ENCODE assay signal across 10 mouse cellular contexts in the genomic region with DNA sequence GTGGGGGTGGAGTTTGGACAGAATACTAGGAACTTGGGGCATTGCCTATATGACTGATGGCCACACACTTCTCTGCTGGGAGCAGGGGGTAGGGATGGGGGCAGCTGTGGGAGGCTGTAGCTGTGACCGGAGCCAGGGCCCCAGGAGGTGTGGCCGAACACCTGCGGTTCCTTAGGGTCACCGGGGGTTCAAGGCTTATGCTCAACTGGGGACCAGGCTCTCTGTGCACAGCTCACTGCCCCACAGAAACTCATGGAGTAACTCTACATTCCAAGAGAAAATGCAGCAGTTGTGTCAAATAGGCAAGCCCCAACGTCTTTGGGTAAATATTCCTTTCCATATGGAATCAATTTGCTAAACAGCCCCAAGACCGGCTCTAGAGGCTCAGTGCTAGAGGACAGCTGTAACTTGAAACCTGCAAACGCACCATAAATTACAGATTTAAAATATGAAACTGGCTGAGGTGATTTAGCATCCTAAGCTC. TPM values are rescaled to one million over a fixed set of nuclear protein-coding genes. Genes with fewer than 3 reads are reported as not detected.
DNase-seq lines count a peak whose midpoint lies in the region; ATAC-seq lines count a peak whose summit lies in the region.
"Had no signal": no experiment of that assay in that cellular context is flagged by ENCODE, and none has a peak within 500 bp of the region (broad histone marks: within the 10 kb centered on the region; RNA-seq: fewer than 3 reads in every experiment).

No protein-coding gene starts in this region.

- 27% methylated on average over 7 of the region's 7 CpGs for WGBS in kidney, embryonic 14.5 days
- 30% methylated on average over 7 of the region's 7 CpGs for WGBS in embryonic facial prominence, embryonic 10.5 days
- WGBS in limb, embryonic 13.5 days = 10% methylated on average over 7 of the region's 7 CpGs

- 0 out of 2 replicates have a peak, but pooled peaks cover 3% of the 10 kb centered on the region for H3K9me3 ChIP-seq in kidney, embryonic 14.5 days (ENCODE audit: control insufficient read depth, low read length)
- no peaks in the 10 kb centered on the region for H3K9me3 ChIP-seq in embryonic facial prominence, embryonic 10.5 days
- H3K9me3 ChIP-seq in limb, embryonic 13.5 days = peaks cover 8% of the 10 kb centered on the region

- peaks cover 11% of the 10 kb centered on the region for H3K4me1 ChIP-seq in kidney, embryonic 14.5 days (ENCODE audit: control insufficient read depth, insufficient read depth, low read length)
- H3K4me1 ChIP-seq in embryonic facial prominence, embryonic 10.5 days = peaks cover 41% of the 10 kb centered on the region
- peaks cover 48% of the 10 kb centered on the region for H3K4me1 ChIP-seq in limb, embryonic 13.5 days

- no peak overlapping the region for H3K4me2 ChIP-seq in kidney, embryonic 14.5 days (replicated peaks; ENCODE audit: low read depth, low read length)
- peak overlapping the region; percentile 49 for H3K4me2 ChIP-seq in limb, embryonic 13.5 days (replicated peaks)

- DNase-seq in kidney, postnatal 4 days = no peak
- peak; percentile 77 for DNase-seq in A20 (ENCODE audit: low read depth, low spot score)
- DNase-seq in embryonic facial prominence, embryonic 10.5 days (ENCODE audit: low spot score) = peak; percentile 67
- no peak for DNase-seq in cerebellum, adult 9-11 months
- DNase-seq in thymus, postnatal 0 days (ENCODE audit: low spot score) = no peak
- DNase-seq: adrenal gland, postnatal 14 days; heart, adult 11 months had no signal

- H3K9ac ChIP-seq in kidney, embryonic 14.5 days (ENCODE audit: low read depth, low read length) = no peak overlapping the region
- no peak overlapping the region for H3K9ac ChIP-seq in limb, embryonic 13.5 days

- H3K27ac ChIP-seq in kidney, embryonic 14.5 days (ENCODE audit: low read depth, low read length) = no peak overlapping the region
- peak overlapping the region; percentile 81 for H3K27ac ChIP-seq in embryonic facial prominence, embryonic 10.5 days (replicated peaks)
- peak overlapping the region; percentile 90 for H3K27ac ChIP-seq in limb, embryonic 13.5 days

- ATAC-seq in kidney, embryonic 14.5 days (ENCODE audit: low FRiP score, low TSS enrichment) = peak; percentile 71
- ATAC-seq in limb, embryonic 13.5 days (ENCODE audit: low FRiP score, low read depth) = peak; percentile 88

- no peaks in the 10 kb centered on the region for H3K36me3 ChIP-seq in kidney, embryonic 14.5 days (ENCODE audit: control insufficient read depth, insufficient read depth, low read length)
- H3K36me3 ChIP-seq in embryonic facial prominence, embryonic 10.5 days (replicated peaks) = no peaks in the 10 kb centered on the region
- no peaks in the 10 kb centered on the region; the same call in 1 of the 2 replicates for H3K36me3 ChIP-seq in limb, embryonic 13.5 days

- no peaks in the 10 kb centered on the region for H3K27me3 ChIP-seq in kidney, embryonic 14.5 days (ENCODE audit: control insufficient read depth, insufficient read depth, low read length)
- no peaks in the 10 kb centered on the region for H3K27me3 ChIP-seq in embryonic facial prominence, embryonic 10.5 days (replicated peaks; ENCODE audit: low read depth, poor library complexity, severe bottlenecking)
- no peaks in the 10 kb centered on the region for H3K27me3 ChIP-seq in limb, embryonic 13.5 days
- H3K27me3 ChIP-seq: CH12.LX had no signal

- no peak overlapping the region for H3K4me3 ChIP-seq in kidney, embryonic 14.5 days (ENCODE audit: low read length)
- H3K4me3 ChIP-seq in embryonic facial prominence, embryonic 10.5 days = no peak overlapping the region
- H3K4me3 ChIP-seq in limb, embryonic 13.5 days = no peak overlapping the region

RNA-seq across cellular contexts. Expression of a gene that starts 58.5 kb away (rescaled TPM):
- polyA plus RNA-seq in kidney, embryonic 14.5 days (2014; fragmentation: Nextera tagmentation; extraction: Ambion mirVana) = 0.34 and 0.71 TPM in 2 replicates
- 0.33 and 0.49 TPM in 2 replicates for polyA plus RNA-seq in embryonic facial prominence, embryonic 10.5 days (2016; fragmentation: Nextera tagmentation; extraction: Ambion mirVana)
- polyA plus RNA-seq in limb, embryonic 13.5 days (2015; fragmentation: Nextera tagmentation; extraction: Ambion mirVana) = 1.8 TPM in 2 replicates
- polyA plus RNA-seq in thymus, postnatal 0 days (2015; fragmentation: Nextera tagmentation; extraction: Ambion mirVana) = 0.98 and 1.9 TPM in 2 replicates

Comparison
In these comparisons a context has a peak if more than half of its experiments do, and no peak if none do; other contexts are left out.
1. DNase-seq: peak in A20 (single experiment) and embryonic facial prominence, embryonic 10.5 days (single experiment); none in kidney, postnatal 4 days (0 of 2), cerebellum, adult 9-11 months (single experiment) and thymus, postnatal 0 days (single experiment).